Mouse (Mus musculus): ENCODE results near the gene Lrrc45. TPM values are rescaled to one million over a fixed set of nuclear protein-coding genes. Genes with fewer than 3 reads are reported as not detected.

Gene Lrrc45
- polyA plus RNA-seq, 1 experiment from 2014 or later: 75.1 TPM

- no peak overlapping the region for H3K9ac ChIP-seq (replicated peaks)
- H3K27me3 ChIP-seq: peaks cover 47% of the 10 kb centered on the region
- H3K36me3 ChIP-seq: no peaks in the 10 kb centered on the region
- no peaks in the 10 kb centered on the region for H3K9me3 ChIP-seq
- H3K4me3 ChIP-seq: no peak overlapping the region
- H3K4me1 ChIP-seq: peaks cover 16% of the 10 kb centered on the region
- no peak overlapping the region for H3K4me2 ChIP-seq (replicated peaks)
- no peak overlapping the region for H3K27ac ChIP-seq (replicated peaks)
- no peak for ATAC-seq (ENCODE audit: low FRiP score, low read depth)
- WGBS: 89% methylated on average over 10 of the region's 10 CpGs
Observed at GRCm38 (mm10) chr11:120730331-120730870, 16.7 kb downstream of the Lrrc45 start.

GRCm38 (mm10) chr11:120731395-120731794 lies 17.7 kb downstream of the Lrrc45 start:
- 96% methylated on average over 1 of the region's 1 CpGs for WGBS
- H3K27ac ChIP-seq (replicated peaks): no peak overlapping the region
- H3K27me3 ChIP-seq: peaks cover 38% of the 10 kb centered on the region
- no peak overlapping the region for H3K9ac ChIP-seq (replicated peaks)
- no peaks in the 10 kb centered on the region for H3K9me3 ChIP-seq
- no peaks in the 10 kb centered on the region for H3K36me3 ChIP-seq
- H3K4me3 ChIP-seq: no peak overlapping the region
- H3K4me1 ChIP-seq: peaks cover 12% of the 10 kb centered on the region
- ATAC-seq (ENCODE audit: low FRiP score, low read depth): no peak
- no peak overlapping the region for H3K4me2 ChIP-seq (replicated peaks)

- peaks cover 5% of the 10 kb centered on the region; the same call in 1 of the 2 replicates for H3K4me1 ChIP-seq
- H3K27me3 ChIP-seq: peaks cover 33% of the 10 kb centered on the region
- no peak within 1 kb of the TSS for H3K9ac ChIP-seq (replicated peaks)
- no peaks in the 10 kb centered on the region for H3K9me3 ChIP-seq
- H3K4me2 ChIP-seq (replicated peaks): no peak within 1 kb of the TSS
- ATAC-seq (ENCODE audit: low FRiP score, low read depth): no peak
- WGBS: 76% methylated on average over 12 of the region's 12 CpGs
- H3K4me3 ChIP-seq: no peak within 1 kb of the TSS
- H3K36me3 ChIP-seq: no peaks in the 10 kb centered on the region
- H3K27ac ChIP-seq (replicated peaks): no peak within 1 kb of the TSS
Observed at GRCm38 (mm10) chr11:120731858-120732680, 18.3 kb downstream of the Lrrc45 start, which contains the start of gene Cbr2. Cbr2 (minus strand) TSS chr11:120732114.

GRCm38 (mm10) chr11:120733521-120733920 lies 19.8 kb downstream of the Lrrc45 start:
- Histone ChIP-seq H3K27ac (replicated peaks) (no peak overlapping the region), H3K36me3 (no peaks in the 10 kb centered on the region), H3K9ac (replicated peaks) (no peak overlapping the region), H3K4me3 (no peak overlapping the region), H3K4me1 (peaks cover 5% of the 10 kb centered on the region; the same call in 1 of the 2 replicates), H3K27me3 (peaks cover 28% of the 10 kb centered on the region), H3K4me2 (replicated peaks) (no peak overlapping the region), H3K9me3 (no peaks in the 10 kb centered on the region)
- no peak for ATAC-seq (ENCODE audit: low FRiP score, low read depth)
- 67% methylated on average over 6 of the region's 6 CpGs for WGBS

GRCm38 (mm10) chr11:120736424-120736823 lies 22.7 kb downstream of the Lrrc45 start:
- 0 out of 2 replicates have a peak, but pooled peaks cover 6% of the 10 kb centered on the region for H3K27me3 ChIP-seq
- H3K27ac ChIP-seq (replicated peaks): no peak overlapping the region
- 70% methylated on average over 6 of the region's 6 CpGs for WGBS
- H3K9ac ChIP-seq (replicated peaks): no peak overlapping the region
- no peak overlapping the region for H3K4me2 ChIP-seq (replicated peaks)
- no peaks in the 10 kb centered on the region for H3K4me1 ChIP-seq
- H3K9me3 ChIP-seq: no peaks in the 10 kb centered on the region
- no peaks in the 10 kb centered on the region for H3K36me3 ChIP-seq
- no peak overlapping the region for H3K4me3 ChIP-seq
- no peak for ATAC-seq (ENCODE audit: low FRiP score, low read depth)

DNA sequence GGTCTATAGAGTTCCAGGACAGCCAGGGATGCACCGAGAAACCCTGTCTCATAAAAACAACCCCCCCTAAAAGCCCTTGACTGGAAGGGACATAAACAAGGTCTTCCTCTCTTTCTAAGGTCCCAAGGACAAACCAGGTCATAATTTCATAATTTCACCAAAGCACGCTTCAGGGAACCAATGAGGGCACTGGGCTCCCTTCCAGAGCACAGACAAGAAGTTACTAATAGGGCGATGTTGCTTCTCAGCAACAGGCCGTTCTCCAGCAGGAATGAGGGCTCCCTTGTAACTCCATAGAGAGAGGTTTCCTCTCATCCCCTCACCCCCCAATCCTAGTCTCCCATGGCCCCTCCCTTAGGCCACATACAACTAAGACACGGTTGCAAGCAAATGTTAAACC lies 27.3 kb downstream of the Lrrc45 start:
- H3K9ac ChIP-seq (replicated peaks): no peak overlapping the region
- no peak overlapping the region for H3K4me2 ChIP-seq (replicated peaks)
- H3K4me3 ChIP-seq: no peak overlapping the region
- H3K27me3 ChIP-seq: peaks cover 8% of the 10 kb centered on the region
- H3K27ac ChIP-seq (replicated peaks): no peak overlapping the region
- 92% methylated on average over 5 of the region's 5 CpGs for WGBS
- no peaks in the 10 kb centered on the region for H3K36me3 ChIP-seq
- no peaks in the 10 kb centered on the region for H3K9me3 ChIP-seq
- no peak for ATAC-seq (ENCODE audit: low FRiP score, low read depth)
- H3K4me1 ChIP-seq: no peaks in the 10 kb centered on the region

- no peak for ATAC-seq (ENCODE audit: low FRiP score, low read depth)
- WGBS: 79% methylated on average over 7 of the region's 7 CpGs
- H3K4me1 ChIP-seq: no peaks in the 10 kb centered on the region
Observed at GRCm38 (mm10) chr11:120744121-120744701, 30.5 kb downstream of the Lrrc45 start.

DNA sequence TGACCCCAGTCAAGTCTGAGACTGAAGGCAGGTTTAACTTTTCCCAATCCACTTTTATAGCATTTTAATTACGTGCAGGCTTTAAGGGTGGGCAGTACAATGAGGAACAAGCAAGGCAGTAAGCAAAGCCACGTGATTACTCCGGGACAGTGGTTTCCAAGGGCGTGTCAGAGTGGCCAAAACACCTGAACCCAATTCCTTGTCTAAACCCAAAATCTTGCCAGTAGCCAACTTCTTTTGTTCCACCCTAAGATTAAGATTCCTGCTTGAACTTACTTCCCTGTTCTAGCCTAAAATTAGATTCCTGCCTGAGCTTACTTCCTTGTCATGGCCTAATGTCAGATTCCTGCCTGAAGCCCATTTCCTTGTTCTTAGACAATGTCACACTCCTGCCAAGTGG lies 34.2 kb downstream of the Lrrc45 start:
- H3K9ac ChIP-seq (replicated peaks): no peak overlapping the region
- no peak for ATAC-seq (ENCODE audit: low FRiP score, low read depth)
- 87% methylated on average over 4 of the region's 4 CpGs for WGBS
- no peaks in the 10 kb centered on the region; the same call in 1 of the 2 replicates for H3K27me3 ChIP-seq
- no peaks in the 10 kb centered on the region for H3K36me3 ChIP-seq
- no peaks in the 10 kb centered on the region for H3K9me3 ChIP-seq
- no peak overlapping the region for H3K27ac ChIP-seq (replicated peaks)
- H3K4me1 ChIP-seq: no peaks in the 10 kb centered on the region
- H3K4me3 ChIP-seq: no peak overlapping the region
- no peak overlapping the region for H3K4me2 ChIP-seq (replicated peaks)

More at GRCm38 (mm10) chr11:120744121-120744701, 30.5 kb downstream of the Lrrc45 start:
- no peaks in the 10 kb centered on the region for H3K9me3 ChIP-seq
- no peaks in the 10 kb centered on the region for H3K36me3 ChIP-seq
- no peak overlapping the region for H3K4me3 ChIP-seq
- no peak overlapping the region for H3K27ac ChIP-seq (replicated peaks)
- no peak overlapping the region for H3K9ac ChIP-seq (replicated peaks)
- peaks cover 8% of the 10 kb centered on the region for H3K27me3 ChIP-seq
- no peak overlapping the region for H3K4me2 ChIP-seq (replicated peaks)

- Histone ChIP-seq H3K27ac (replicated peaks) (no peak overlapping the region), H3K4me3 (no peak overlapping the region), H3K4me2 (replicated peaks) (no peak overlapping the region), H3K9me3 (no peaks in the 10 kb centered on the region), H3K4me1 (no peaks in the 10 kb centered on the region), H3K36me3 (no peaks in the 10 kb centered on the region), H3K9ac (replicated peaks) (no peak overlapping the region), H3K27me3 (no peaks in the 10 kb centered on the region; the same call in 1 of the 2 replicates)
- no peak for ATAC-seq (ENCODE audit: low FRiP score, low read depth)
- 63% methylated on average over 8 of the region's 8 CpGs for WGBS
Observed at GRCm38 (mm10) chr11:120749430-120749829, 35.7 kb downstream of the Lrrc45 start.

GRCm38 (mm10) chr11:120751606-120752005 lies 37.9 kb downstream of the Lrrc45 start:
- H3K9me3 ChIP-seq: no peaks in the 10 kb centered on the region
- no peak overlapping the region for H3K9ac ChIP-seq (replicated peaks)
- no peak for ATAC-seq (ENCODE audit: low FRiP score, low read depth)
- H3K27ac ChIP-seq (replicated peaks): no peak overlapping the region
- H3K36me3 ChIP-seq: no peaks in the 10 kb centered on the region
- 76% methylated on average over 4 of the region's 4 CpGs for WGBS
- H3K4me2 ChIP-seq (replicated peaks): no peak overlapping the region
- no peaks in the 10 kb centered on the region for H3K27me3 ChIP-seq
- no peaks in the 10 kb centered on the region for H3K4me1 ChIP-seq
- H3K4me3 ChIP-seq: no peak overlapping the region

DNA sequence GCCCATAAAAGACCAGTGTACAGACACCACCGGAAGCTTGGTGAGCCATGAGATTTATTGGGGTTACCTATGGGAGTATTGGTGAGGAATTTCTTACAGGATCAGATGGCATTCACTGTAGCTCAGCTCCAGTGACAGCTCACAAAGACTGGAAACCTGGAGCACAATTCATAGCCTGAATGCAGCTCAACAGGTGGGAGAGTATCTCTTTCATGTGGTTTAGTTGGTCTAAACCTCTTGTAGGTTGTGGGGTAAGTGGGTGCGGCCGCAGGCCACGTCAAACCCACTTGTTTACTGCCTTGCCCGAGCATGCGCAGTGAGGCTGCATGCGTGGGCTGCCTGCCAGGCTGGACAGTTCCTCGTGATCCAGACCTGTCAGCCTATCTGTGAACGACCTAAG lies 46.5 kb downstream of the Lrrc45 start:
- Histone ChIP-seq H3K4me3 (no peak overlapping the region), H3K9me3 (peaks cover 15% of the 10 kb centered on the region), H3K9ac (replicated peaks) (no peak overlapping the region), H3K36me3 (no peaks in the 10 kb centered on the region), H3K27me3 (peaks cover 20% of the 10 kb centered on the region), H3K4me1 (no peaks in the 10 kb centered on the region), H3K27ac (replicated peaks) (no peak overlapping the region), H3K4me2 (replicated peaks) (no peak overlapping the region)
- no peak for ATAC-seq (ENCODE audit: low FRiP score, low read depth)
- WGBS: 92% methylated on average over 9 of the region's 9 CpGs
